Mouse (Mus musculus) lung, embryonic 16.5 days (tissue): ENCODE measurements around the gene Atp5s. TPM values are rescaled to one million over a fixed set of nuclear protein-coding genes. Genes with fewer than 3 reads are reported as not detected.

Experiments
- ATAC-seq: fragments of 200-750 bp; cut with Nextera tagmentation; 2 replicates; pipeline ENCODE4 v1.8.0; 2017; ENCODE audit warnings: low read depth, mild to moderate bottlenecking, moderate library complexity
- H3K27ac ChIP-seq: fragments of 300-500 bp; sonication (generic); 2 replicates; pipeline ENCODE4 v1.5.1; 2014; ENCODE audit warnings: mild to moderate bottlenecking, control low read depth, low read length
- H3K27me3 ChIP-seq: fragments of 300-500 bp; sonication (generic); 2 replicates; pipeline ENCODE4 v1.6.1; 2014; ENCODE audit warnings: low read depth, low read length, mixed read lengths; ENCODE audit not compliant: control insufficient read depth, insufficient read depth
- H3K36me3 ChIP-seq: fragments of 300-500 bp; sonication (generic); 2 replicates; pipeline ENCODE4 v1.6.1; 2014; ENCODE audit warnings: low read length; ENCODE audit not compliant: control insufficient read depth, insufficient read depth
- H3K4me1 ChIP-seq: fragments of 300-500 bp; sonication (generic); replicated peaks from 2 replicates; pipeline ENCODE4 v1.6.1; 2014; ENCODE audit warnings: low read length, mixed read lengths; ENCODE audit not compliant: control insufficient read depth, insufficient read depth
- H3K4me2 ChIP-seq: fragments of 300-500 bp; sonication (generic); 2 replicates; pipeline ENCODE4 v1.6.1; 2014; ENCODE audit warnings: low read depth, low read length, control low read depth
- H3K4me3 ChIP-seq: fragments of 300-500 bp; sonication (generic); 2 replicates; pipeline ENCODE4 v1.5.1; 2014; ENCODE audit warnings: mild to moderate bottlenecking, low read length, control low read depth
- H3K9ac ChIP-seq: fragments of 300-500 bp; sonication (generic); 2 replicates; pipeline ENCODE4 v1.6.1; 2014; ENCODE audit warnings: low read length, control low read depth
- H3K9me3 ChIP-seq: fragments of 300-500 bp; sonication (generic); 2 replicates; pipeline ENCODE4 v1.6.1; 2016; ENCODE audit warnings: low read length; ENCODE audit not compliant: control insufficient read depth
- WGBS: fragments of 180-500 bp; shearing (Covaris S2); extraction: QIAGEN DNeasy Blood & Tissue Kit; methylation state at CpG from one replicate; pipeline ENCODE4 v1.1.7; 2014; 5-methylcytosine and 5-hydroxymethylcytosine counted together
- polyA plus RNA-seq: library from polyadenylated mRNA; unstranded; fragments of >200 nt; fragmentation: Nextera tagmentation; extraction: Ambion mirVana; gene quantifications from 2 replicates; pipeline ENCODE4 v1.2.1, GENCODE M21; 2015

The Atp5s gene
- polyA plus RNA-seq, result 35.3 and 36.4 TPM in 2 replicates

- WGBS, result under 1% methylated on average over 60 of the region's 60 CpGs
- ATAC-seq, result peak; percentile 98
Measured at GRCm38 (mm10) chr12:69724711-69725460, at the start of gene Atp5s, which contains the start of gene L2hgdh. Gene Atp5s, plus strand, starts transcription at chr12:69724950. Gene L2hgdh, minus strand, starts transcription at chr12:69724873.

GRCm38 (mm10) chr12:69676157-69676556 is 48.6 kb upstream of the Atp5s start:
- Histone ChIP-seq H3K4me2 (no peak overlapping the region), H3K4me1 (peaks cover 16% of the 10 kb centered on the region), H3K36me3 (no peaks in the 10 kb centered on the region), H3K27me3 (no peaks in the 10 kb centered on the region), H3K9me3 (no peaks in the 10 kb centered on the region), H3K4me3 (no peak overlapping the region), H3K27ac (no peak overlapping the region), H3K9ac (no peak overlapping the region)
- 79% methylated on average over 4 of the region's 4 CpGs for WGBS
- no peak for ATAC-seq

More at GRCm38 (mm10) chr12:69724711-69725460, at the start of gene Atp5s, which contains the start of gene L2hgdh:
- H3K4me1 ChIP-seq, result peaks cover 12% of the 10 kb centered on the region; the same call in 1 of the 2 replicates
- peak within 1 kb of the TSS; percentile 82 for H3K9ac ChIP-seq
- H3K36me3 ChIP-seq, result no peaks in the 10 kb centered on the region; the same call in 1 of the 2 replicates
- H3K4me2 ChIP-seq, result peak within 1 kb of the TSS; percentile 94
- peak within 1 kb of the TSS; percentile 81 for H3K27ac ChIP-seq
- H3K9me3 ChIP-seq, result peaks cover 3% of the 10 kb centered on the region
- H3K27me3 ChIP-seq, result no peaks in the 10 kb centered on the region
- peak within 1 kb of the TSS; percentile 89 for H3K4me3 ChIP-seq

GRCm38 (mm10) chr12:69680635-69681565 is 43.9 kb upstream of the Atp5s start:
- Histone ChIP-seq H3K9ac (peak overlapping the region; percentile 99), H3K4me1 (peaks cover 17% of the 10 kb centered on the region), H3K9me3 (no peaks in the 10 kb centered on the region), H3K4me2 (peak overlapping the region; percentile 84), H3K27me3 (no peaks in the 10 kb centered on the region), H3K36me3 (no peaks in the 10 kb centered on the region), H3K4me3 (peak overlapping the region; percentile 96), H3K27ac (peak overlapping the region; percentile 99)
- WGBS, result under 1% methylated on average over 51 of the region's 56 CpGs
- peak; percentile 68 for ATAC-seq

- Histone ChIP-seq H3K36me3 (no peaks in the 10 kb centered on the region), H3K9ac (peak within 1 kb of the TSS; percentile 99), H3K4me2 (peak within 1 kb of the TSS; percentile 84), H3K27ac (peak within 1 kb of the TSS; percentile 99), H3K4me1 (peaks cover 17% of the 10 kb centered on the region), H3K27me3 (no peaks in the 10 kb centered on the region), H3K4me3 (peak within 1 kb of the TSS; percentile 96), H3K9me3 (no peaks in the 10 kb centered on the region)
- peak; percentile 87 for ATAC-seq
- WGBS, result 0% methylated on average over 44 of the region's 85 CpGs
Measured at GRCm38 (mm10) chr12:69681566-69682061, 43.1 kb upstream of the Atp5s start, which contains the start of gene Sos2. Gene Sos2, minus strand, starts transcription at chr12:69681852.

GRCm38 (mm10) chr12:69682065-69682787 is 42.5 kb upstream of the Atp5s start:
- Histone ChIP-seq H3K36me3 (no peaks in the 10 kb centered on the region), H3K27me3 (no peaks in the 10 kb centered on the region), H3K4me2 (peak overlapping the region; percentile 84), H3K4me3 (peak overlapping the region; percentile 96), H3K27ac (peak overlapping the region; percentile 99), H3K9me3 (no peaks in the 10 kb centered on the region), H3K4me1 (peaks cover 17% of the 10 kb centered on the region), H3K9ac (peak overlapping the region; percentile 99)
- 1% methylated on average over 38 of the region's 54 CpGs for WGBS
- ATAC-seq, result peak; percentile 90

GRCm38 (mm10) chr12:69682788-69683419 is 41.8 kb upstream of the Atp5s start:
- WGBS, result 37% methylated on average over 14 of the region's 14 CpGs
- Histone ChIP-seq H3K9me3 (no peaks in the 10 kb centered on the region), H3K9ac (0 out of 2 replicates have a peak overlapping the region, but pooled peaks have one; percentile 47), H3K4me1 (peaks cover 17% of the 10 kb centered on the region), H3K4me3 (peak overlapping the region; percentile 96), H3K27me3 (no peaks in the 10 kb centered on the region), H3K27ac (no peak overlapping the region), H3K4me2 (peak overlapping the region; percentile 84), H3K36me3 (no peaks in the 10 kb centered on the region)
- ATAC-seq, result no peak

GRCm38 (mm10) chr12:69683537-69683936 is 41.2 kb upstream of the Atp5s start:
- Histone ChIP-seq H3K27me3 (no peaks in the 10 kb centered on the region), H3K27ac (peak overlapping the region; percentile 39; the same call in 1 of the 2 replicates), H3K36me3 (no peaks in the 10 kb centered on the region), H3K9me3 (no peaks in the 10 kb centered on the region), H3K9ac (no peak overlapping the region), H3K4me2 (peak overlapping the region; percentile 84), H3K4me3 (no peak overlapping the region; the same call in 1 of the 2 replicates), H3K4me1 (peaks cover 17% of the 10 kb centered on the region)
- no peak for ATAC-seq
- 23% methylated on average over 10 of the region's 10 CpGs for WGBS

GRCm38 (mm10) chr12:69688368-69688767 is 36.4 kb upstream of the Atp5s start:
- ATAC-seq, result peak; percentile 85
- H3K27ac ChIP-seq, result peak overlapping the region; percentile 58

More at GRCm38 (mm10) chr12:69688368-69688767, 36.4 kb upstream of the Atp5s start:
- H3K27me3 ChIP-seq, result no peaks in the 10 kb centered on the region
- H3K36me3 ChIP-seq, result no peaks in the 10 kb centered on the region
- no peak overlapping the region for H3K4me3 ChIP-seq
- H3K9me3 ChIP-seq, result no peaks in the 10 kb centered on the region
- 14% methylated on average over 2 of the region's 2 CpGs for WGBS
- no peak overlapping the region for H3K4me2 ChIP-seq
- H3K9ac ChIP-seq, result no peak overlapping the region
- H3K4me1 ChIP-seq, result peaks cover 4% of the 10 kb centered on the region
